Mouse (Mus musculus) neural tube, embryonic 11.5 days (tissue): Measurements from ENCODE around the gene AF067063. TPM values are rescaled to one million over a fixed set of nuclear protein-coding genes. Genes with fewer than 3 reads are reported as not detected.

Experiments used
- ATAC-seq: fragments of 200-750 bp; cut with Nextera tagmentation; 2 replicates; pipeline ENCODE4 v1.8.0; 2017; ENCODE audit warnings: moderate number of reproducible peaks, mild to moderate bottlenecking, moderate TSS enrichment, moderate library complexity; ENCODE audit not compliant: insufficient read depth, low FRiP score, low TSS enrichment
- DNase-seq: peaks from one replicate; pipeline ENCODE4 v3.0.0-alpha.2; 2015; ENCODE audit warnings: low spot score
- H3K27ac ChIP-seq: fragments of 300-500 bp; sonication (generic); 2 replicates; pipeline ENCODE4 v1.5.1; 2014; ENCODE audit warnings: low read depth, mild to moderate bottlenecking, low read length
- H3K27me3 ChIP-seq: fragments of 300-500 bp; sonication (generic); 2 replicates; pipeline ENCODE4 v1.6.1; 2014; ENCODE audit warnings: mild to moderate bottlenecking, low read length, mixed read lengths; ENCODE audit not compliant: control insufficient read depth, insufficient read depth
- H3K36me3 ChIP-seq: fragments of 300-500 bp; sonication (generic); 2 replicates; pipeline ENCODE4 v1.6.1; 2014; ENCODE audit warnings: mild to moderate bottlenecking, low read length, moderate library complexity, mixed read lengths; ENCODE audit not compliant: control insufficient read depth, insufficient read depth
- H3K4me1 ChIP-seq: fragments of 300-500 bp; sonication (generic); 2 replicates; pipeline ENCODE4 v1.6.1; 2014; ENCODE audit warnings: low read length, mixed read lengths; ENCODE audit not compliant: control insufficient read depth, insufficient read depth
- H3K4me2 ChIP-seq: fragments of 300-500 bp; sonication (generic); 2 replicates; pipeline ENCODE4 v1.6.1; 2014; ENCODE audit warnings: low read depth, mild to moderate bottlenecking, moderate library complexity
- H3K4me3 ChIP-seq: fragments of 300-500 bp; sonication (generic); 2 replicates; pipeline ENCODE4 v1.5.1; 2014; ENCODE audit warnings: low read depth, low read length
- H3K9ac ChIP-seq: fragments of 300-500 bp; sonication (generic); 2 replicates; pipeline ENCODE4 v1.6.1; 2014; ENCODE audit warnings: mild to moderate bottlenecking, low read length
- H3K9me3 ChIP-seq: fragments of 300-500 bp; sonication (generic); 2 replicates; pipeline ENCODE4 v1.6.1; 2016; ENCODE audit warnings: low read length; ENCODE audit not compliant: control insufficient read depth
- WGBS: fragments of 180-500 bp; shearing (Covaris S2); extraction: QIAGEN DNeasy Blood & Tissue Kit; methylation state at CpG from one replicate; pipeline ENCODE4 v1.1.7; 2014; 5-methylcytosine and 5-hydroxymethylcytosine counted together
- polyA plus RNA-seq: library from polyadenylated mRNA; unstranded; fragments of >200 nt; fragmentation: Nextera tagmentation; extraction: Ambion mirVana; gene quantifications from 2 replicates; pipeline ENCODE4 v1.2.1, GENCODE M21; 2014

AF067063 gene
- polyA plus RNA-seq, 1 experiment from 2014 or later: not detected

DNA sequence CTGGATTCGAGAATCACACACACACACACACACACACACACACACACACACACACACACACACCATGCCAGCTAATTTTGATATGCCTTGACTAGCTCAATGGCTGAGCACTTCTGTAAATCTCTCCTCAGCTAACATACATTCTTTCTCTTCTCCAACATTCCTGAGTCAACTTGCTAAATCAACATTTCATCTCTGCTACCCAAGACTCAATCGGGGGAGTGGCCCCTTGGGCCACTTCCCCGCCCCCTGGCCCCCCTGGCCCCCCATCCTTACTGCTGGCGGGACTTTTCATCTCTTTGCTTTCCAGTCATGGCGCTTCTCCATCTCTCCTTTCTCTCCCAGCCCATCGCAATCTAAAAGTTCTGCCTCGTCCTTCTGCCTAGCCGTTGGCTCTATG is 13.2 kb downstream of the AF067063 start:
- ATAC-seq (no peak), DNase-seq (no peak)
- no peak overlapping the region for H3K27ac ChIP-seq
- H3K4me3 ChIP-seq: no peak overlapping the region
- no peaks in the 10 kb centered on the region for H3K27me3 ChIP-seq
- no peaks in the 10 kb centered on the region for H3K4me1 ChIP-seq
- no peak overlapping the region for H3K9ac ChIP-seq
- 68% methylated on average over 8 of the region's 8 CpGs for WGBS
- H3K36me3 ChIP-seq: no peaks in the 10 kb centered on the region
- H3K9me3 ChIP-seq: no peaks in the 10 kb centered on the region
- H3K4me2 ChIP-seq: no peak overlapping the region

DNA sequence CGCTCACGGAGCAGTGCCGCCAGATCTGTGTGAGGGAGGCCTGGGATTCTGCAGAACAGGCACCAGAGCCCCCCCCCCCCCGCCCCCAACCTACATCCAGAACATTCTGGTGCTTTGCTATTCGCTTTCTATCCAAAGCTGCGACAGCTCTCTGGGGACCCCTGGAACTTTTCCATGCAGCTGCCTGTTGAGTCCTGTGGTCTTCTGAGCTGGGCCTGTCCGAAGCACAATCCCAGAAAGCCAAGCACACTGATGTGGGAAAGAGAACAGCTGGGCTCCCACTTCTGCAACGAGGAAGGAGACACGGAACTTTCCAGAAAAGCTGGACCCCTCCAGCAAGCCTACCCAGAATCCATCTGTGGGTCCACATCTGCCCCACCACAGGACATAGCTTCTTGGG is 20.0 kb downstream of the AF067063 start:
- Histone ChIP-seq H3K4me2 (no peak overlapping the region), H3K9me3 (no peaks in the 10 kb centered on the region), H3K27ac (no peak overlapping the region), H3K4me3 (no peak overlapping the region), H3K27me3 (no peaks in the 10 kb centered on the region), H3K36me3 (no peaks in the 10 kb centered on the region), H3K4me1 (no peaks in the 10 kb centered on the region), H3K9ac (no peak overlapping the region)
- ATAC-seq (no peak), DNase-seq (no peak)
- 88% methylated on average over 9 of the region's 9 CpGs for WGBS

DNA sequence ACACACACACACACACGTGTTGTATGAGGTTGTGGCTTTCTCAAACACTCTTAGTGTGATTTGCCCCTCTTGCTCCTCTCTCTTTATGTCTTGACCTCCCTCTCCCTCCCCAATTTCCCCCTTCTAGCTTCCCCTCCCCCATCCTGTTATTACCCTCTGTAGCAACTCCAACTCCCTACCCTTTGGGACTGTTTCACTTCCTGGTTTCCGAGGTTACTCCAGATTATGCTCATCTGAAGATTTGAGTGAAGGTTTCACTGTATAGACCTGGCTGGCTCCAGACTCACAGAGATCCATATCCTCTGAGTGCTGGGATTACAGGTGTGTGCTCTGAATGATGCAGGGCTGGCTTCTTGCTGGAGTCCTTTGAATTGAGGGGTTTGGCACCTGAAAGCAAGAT is 21.1 kb downstream of the AF067063 start:
- 73% methylated on average over 2 of the region's 2 CpGs for WGBS
- no peak overlapping the region for H3K9ac ChIP-seq
- H3K27ac ChIP-seq: no peak overlapping the region
- no peak overlapping the region for H3K4me2 ChIP-seq
- no peaks in the 10 kb centered on the region for H3K4me1 ChIP-seq
- no peak for DNase-seq
- no peaks in the 10 kb centered on the region for H3K9me3 ChIP-seq
- no peak overlapping the region for H3K4me3 ChIP-seq
- H3K36me3 ChIP-seq: no peaks in the 10 kb centered on the region
- no peaks in the 10 kb centered on the region for H3K27me3 ChIP-seq
- no peak for ATAC-seq

DNA sequence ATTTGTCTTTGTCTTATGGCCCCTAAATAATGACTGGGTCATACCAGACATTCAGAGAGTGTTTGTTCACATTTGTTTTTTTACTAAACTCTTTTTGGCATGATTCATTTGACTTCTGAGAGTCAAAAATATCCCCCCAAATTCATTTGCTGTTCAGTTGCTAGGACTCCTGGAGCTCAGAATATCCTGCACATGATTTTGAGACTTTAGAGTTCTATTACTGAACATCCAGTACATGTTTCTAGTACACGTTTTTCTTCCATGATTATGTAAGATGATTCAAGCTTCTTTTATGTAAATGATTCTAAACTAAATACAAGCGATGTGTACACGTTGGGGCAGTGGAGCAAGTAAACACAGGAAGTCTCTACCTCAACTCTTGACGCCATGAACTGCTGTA is 32.4 kb downstream of the AF067063 start:
- no peaks in the 10 kb centered on the region for H3K4me1 ChIP-seq
- ATAC-seq (no peak), DNase-seq (no peak)
- H3K36me3 ChIP-seq: no peaks in the 10 kb centered on the region
- no peak overlapping the region for H3K27ac ChIP-seq
- no peak overlapping the region for H3K4me2 ChIP-seq
- no peak overlapping the region for H3K4me3 ChIP-seq
- no peaks in the 10 kb centered on the region for H3K9me3 ChIP-seq
- H3K27me3 ChIP-seq: no peaks in the 10 kb centered on the region
- no peak overlapping the region for H3K9ac ChIP-seq
- 73% methylated on average over 4 of the region's 4 CpGs for WGBS

DNA sequence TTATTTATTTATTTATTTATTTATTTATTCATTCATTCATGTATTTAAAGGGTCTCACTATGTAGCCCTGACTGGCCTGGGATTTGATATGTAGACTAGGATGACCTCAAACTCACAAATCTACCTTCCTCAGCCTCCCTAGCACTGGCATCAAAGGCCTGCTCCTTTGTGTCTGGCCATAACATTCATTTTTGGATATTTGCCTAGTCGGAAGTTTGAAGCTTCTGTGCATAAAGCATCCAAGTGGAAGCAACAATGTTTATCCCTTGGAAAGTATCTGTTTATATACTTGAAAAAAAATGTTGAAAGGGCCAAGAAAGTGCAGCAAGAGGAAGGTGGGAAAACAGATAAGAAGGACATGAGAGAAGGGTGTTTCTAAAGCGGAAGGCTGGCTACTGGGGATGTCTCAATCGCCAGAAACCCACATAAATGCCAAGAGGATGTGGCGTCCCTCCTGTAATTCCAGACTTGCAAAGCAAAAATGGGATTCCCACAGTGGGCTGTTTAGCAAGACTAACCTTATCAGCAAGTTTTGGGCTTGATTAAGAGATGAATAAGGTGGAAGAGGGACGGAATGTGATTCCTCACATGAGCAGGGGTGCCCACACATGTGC is 37.1 kb downstream of the AF067063 start:
- Histone ChIP-seq H3K27ac (no peak overlapping the region), H3K4me3 (no peak overlapping the region), H3K9ac (no peak overlapping the region), H3K9me3 (no peaks in the 10 kb centered on the region), H3K36me3 (no peaks in the 10 kb centered on the region), H3K4me1 (peaks cover 8% of the 10 kb centered on the region; the same call in 1 of the 2 replicates), H3K27me3 (no peaks in the 10 kb centered on the region), H3K4me2 (no peak overlapping the region)
- ATAC-seq: no peak
- DNase-seq: no peak
- WGBS: 83% methylated on average over 5 of the region's 5 CpGs

DNA sequence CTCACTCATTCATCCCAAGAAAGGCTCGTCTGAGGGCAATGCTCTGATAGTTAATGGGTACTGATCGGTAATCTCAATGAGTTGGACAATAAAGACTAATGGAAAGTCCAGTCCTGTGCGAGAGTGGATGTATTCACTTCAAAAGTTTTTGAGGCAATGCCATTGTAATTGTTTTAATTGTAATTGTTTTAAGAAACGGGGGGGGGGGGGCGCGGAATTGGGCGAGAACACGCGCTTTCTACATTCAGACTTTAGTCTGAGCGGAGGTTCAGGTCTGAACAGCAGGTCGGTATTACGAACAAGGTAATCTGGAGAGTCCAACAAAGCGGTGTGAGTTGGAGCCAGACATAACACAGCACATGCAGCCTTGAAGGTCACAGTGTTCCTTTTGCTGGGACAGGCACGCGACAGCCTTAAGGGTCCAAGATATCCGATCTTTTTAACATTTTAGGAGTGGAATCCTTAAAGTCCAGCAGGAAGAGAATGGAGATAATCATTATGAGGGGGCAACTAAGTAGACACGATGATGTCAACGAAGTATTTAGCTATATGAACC is 38.4 kb downstream of the AF067063 start:
- H3K9ac ChIP-seq: peak overlapping the region; percentile 74
- peaks cover 8% of the 10 kb centered on the region; the same call in 1 of the 2 replicates for H3K4me1 ChIP-seq
- no peaks in the 10 kb centered on the region for H3K9me3 ChIP-seq
- H3K27me3 ChIP-seq: no peaks in the 10 kb centered on the region
- ATAC-seq (0 out of 2 replicates have a peak, but pooled peaks have one; percentile 7), DNase-seq (peak; percentile 24)
- 4% methylated on average over 18 of the region's 18 CpGs for WGBS
- H3K4me2 ChIP-seq: peak overlapping the region; percentile 78
- H3K27ac ChIP-seq: peak overlapping the region; percentile 69
- peaks cover 3% of the 10 kb centered on the region for H3K36me3 ChIP-seq
- peak overlapping the region; percentile 57 for H3K4me3 ChIP-seq

DNA sequence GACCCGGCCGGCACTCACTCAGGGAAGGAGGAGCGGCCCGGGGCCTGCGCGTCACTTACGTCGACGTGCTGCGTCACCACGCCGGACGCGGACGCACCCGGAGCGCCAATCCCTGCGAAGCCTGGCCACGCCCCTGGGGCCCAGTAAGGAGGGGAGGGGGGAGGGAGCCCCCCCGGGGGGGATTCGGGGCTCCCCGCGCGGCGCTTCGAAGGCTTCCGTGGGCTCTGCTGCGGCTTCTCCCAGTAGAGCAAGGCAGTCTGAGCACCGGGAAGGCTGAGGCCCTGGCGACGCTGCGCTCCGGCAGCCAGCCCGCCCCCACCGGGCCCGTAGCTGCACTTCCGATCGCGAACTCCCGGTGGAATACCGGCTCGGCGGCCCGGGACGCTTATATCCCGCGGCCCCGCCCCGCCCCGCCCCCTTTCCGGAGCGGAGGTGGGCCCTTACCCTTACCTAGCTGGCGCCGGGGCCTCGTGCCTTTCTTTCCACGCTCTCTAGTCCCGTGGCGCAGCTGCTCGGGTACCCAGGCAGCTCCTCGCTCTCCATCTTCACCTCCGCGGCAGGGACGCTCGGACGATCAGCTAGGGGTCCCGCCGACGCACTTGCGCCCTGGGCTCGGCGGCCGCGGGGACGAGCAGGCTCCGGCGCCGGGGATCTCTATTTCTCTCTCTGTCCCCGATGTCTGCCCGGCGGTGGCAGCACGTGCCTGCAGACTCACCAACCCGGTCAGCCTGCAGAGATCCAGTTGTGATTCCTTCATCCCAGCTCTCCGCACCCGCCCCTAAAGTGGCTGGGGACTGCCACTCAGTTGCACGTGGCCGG is 39.0 kb downstream of the AF067063 start, which contains the start of gene Zfp131:
Gene Zfp131, minus strand, starts transcription at position 129 of the 819 bp plus-strand sequence.
- ATAC-seq (peak; percentile 96), DNase-seq (peak; percentile 97)
- Histone ChIP-seq H3K27ac (peak within 1 kb of the TSS; percentile 69), H3K9me3 (no peaks in the 10 kb centered on the region), H3K4me2 (peak within 1 kb of the TSS; percentile 78), H3K27me3 (no peaks in the 10 kb centered on the region), H3K9ac (peak within 1 kb of the TSS; percentile 74), H3K4me3 (peak within 1 kb of the TSS; percentile 57), H3K4me1 (peaks cover 8% of the 10 kb centered on the region; the same call in 1 of the 2 replicates), H3K36me3 (peaks cover 4% of the 10 kb centered on the region)
- WGBS: under 1% methylated on average over 44 of the region's 86 CpGs

DNA sequence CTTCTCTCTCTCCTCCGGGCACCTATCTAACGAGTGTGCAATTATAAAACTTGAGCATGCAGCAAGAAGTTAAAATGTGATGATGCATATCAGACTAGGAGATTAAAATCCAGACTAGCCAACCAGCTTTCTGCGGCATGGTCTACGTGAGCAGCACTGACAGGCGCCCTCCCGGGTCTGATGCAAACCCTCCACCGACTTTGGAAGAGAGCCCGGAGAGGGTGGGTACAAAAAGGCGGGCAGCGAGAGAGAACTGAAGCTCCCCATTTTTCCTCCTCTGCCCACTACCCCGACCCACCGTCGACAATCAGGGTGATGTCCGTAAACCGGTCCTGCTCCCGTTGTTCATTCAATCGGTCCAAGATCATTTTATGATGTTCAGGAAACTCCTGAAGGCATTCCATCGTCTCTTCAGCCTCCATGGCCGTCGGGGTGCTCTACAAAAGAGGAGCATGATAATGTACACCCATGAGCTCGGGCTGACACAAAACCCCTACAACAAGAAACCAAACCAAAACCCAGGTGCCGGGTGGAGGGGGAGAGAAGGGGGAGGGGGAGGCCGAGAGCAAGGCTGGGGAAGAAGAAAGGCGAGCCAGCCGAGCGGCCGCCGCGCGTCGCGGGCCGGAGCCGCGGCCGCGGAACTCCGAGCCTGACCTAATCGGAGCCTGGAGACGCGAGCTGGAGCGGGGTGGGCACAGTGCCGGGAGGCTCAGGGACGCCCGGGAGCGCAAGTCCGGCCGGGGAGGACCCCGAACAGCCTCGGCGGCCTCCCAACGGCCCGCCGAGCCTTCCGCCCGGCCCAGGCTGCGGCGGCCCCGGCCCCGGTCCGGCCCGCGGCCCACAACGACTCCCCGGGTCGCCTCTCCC is 39.9 kb downstream of the AF067063 start:
- Histone ChIP-seq H3K36me3 (peaks cover 4% of the 10 kb centered on the region), H3K27ac (peak overlapping the region; percentile 69), H3K4me1 (peaks cover 8% of the 10 kb centered on the region; the same call in 1 of the 2 replicates), H3K9me3 (no peaks in the 10 kb centered on the region), H3K27me3 (no peaks in the 10 kb centered on the region), H3K4me2 (peak overlapping the region; percentile 67), H3K9ac (peak overlapping the region; percentile 74), H3K4me3 (peak overlapping the region; percentile 57)
- peak; percentile 70 for DNase-seq
- peak; percentile 70; the same call in 1 of the 2 replicates for ATAC-seq
- WGBS: 2% methylated on average over 35 of the region's 66 CpGs
